Mouse (Mus musculus) gastrocnemius, postnatal 14 days (tissue): ENCODE results near the gene Armc6. TPM values are rescaled to one million over a fixed set of nuclear protein-coding genes. Genes with fewer than 3 reads are reported as not detected.

ENCODE experiments used
- DNase-seq: peaks from one replicate; pipeline ENCODE4 v3.0.0; 2021; ENCODE audit warnings: mixed read lengths
- intact Hi-C: fragments of 180-260 bp; cut with DNase I; formaldehyde crosslinking; loops from one replicate; pipeline ENCODE4 v1.15.1; 2025; ENCODE audit warnings: low total_unique reads
- long read RNA-seq, 2 experiments: library from polyadenylated mRNA; stranded (forward); transcript quantifications; one replicate each; pipeline ENCODE4 v2.0.0; 2021
- total RNA-seq, 2 experiments: library from RNA; stranded (reverse); gene quantifications; 2 replicates each; pipeline ENCODE4 v1.2.3; 2021

Gene Armc6
- total RNA-seq, result 1 to 10 TPM; 6.5 to 9.9 TPM
- long read RNA-seq, experiment 1, transcript Armc6-201 (8 exons, 2,263 nt), result major isoform, 7 of 16 reads
- long read RNA-seq, experiment 1, partial matches to known transcripts, result 0 of 16 reads
- long read RNA-seq, experiment 1, other reads (novel, unspliced or antisense), result 9 of 16 reads
- long read RNA-seq, experiment 2, partial matches to known transcripts, result 2 of 9 reads
- long read RNA-seq, experiment 2, other reads (novel, unspliced or antisense), result 3 of 9 reads

GRCm38 (mm10) chr8:70234080-70234780, at the start of gene Armc6, which contains the start of gene Sugp2:
Gene Armc6, minus strand, starts transcription at chr8:70234466.
Gene Sugp2, plus strand, starts transcription at chr8:70234226.
- peak; percentile 93 for DNase-seq
- intact Hi-C loops, result no loop called here

GRCm38 (mm10) chr8:70283136-70284077, 49.1 kb upstream of the Armc6 start:
- DNase-seq, result peak; percentile 40
- intact Hi-C loops, result no loop called here

- intact Hi-C loops, result no loop called here
- peak; percentile 93 for DNase-seq
These were observed 48.4 kb upstream of the Armc6 start, which contains the start of gene Homer3 for GRCm38 (mm10) chr8:70282603-70283135. Gene Homer3, plus strand, starts transcription at chr8:70282827.

GRCm38 (mm10) chr8:70281001-70281400, 46.7 kb upstream of the Armc6 start:
- DNase-seq, result no peak
- intact Hi-C loops, result no loop called here

- no peak for DNase-seq
- intact Hi-C loops, result no loop called here
These were observed 45.0 kb upstream of the Armc6 start for GRCm38 (mm10) chr8:70279266-70279665.

- DNase-seq, result no peak
- intact Hi-C loops, result no loop called here
These were observed 43.9 kb upstream of the Armc6 start for GRCm38 (mm10) chr8:70278175-70278574.

- intact Hi-C loops, result no loop called here
- DNase-seq, result no peak
These were observed 42.2 kb upstream of the Armc6 start for GRCm38 (mm10) chr8:70276476-70276875.

- intact Hi-C loops, result no loop called here
- no peak for DNase-seq
These were observed 40.1 kb upstream of the Armc6 start for GRCm38 (mm10) chr8:70274350-70274749.

- DNase-seq, result no peak
These were observed 38.7 kb upstream of the Armc6 start for GRCm38 (mm10) chr8:70272949-70273348.

GRCm38 (mm10) chr8:70268799-70269565, 34.7 kb upstream of the Armc6 start:
- intact Hi-C loops, result no loop called here
- DNase-seq, result no peak

More at GRCm38 (mm10) chr8:70272949-70273348, 38.7 kb upstream of the Armc6 start:
- intact Hi-C loops, result no loop called here

GRCm38 (mm10) chr8:70268311-70268710, 34.0 kb upstream of the Armc6 start:
- no peak for DNase-seq
- intact Hi-C loops, result no loop called here

- intact Hi-C loops, result no loop called here
- no peak for DNase-seq
These were observed 33.4 kb upstream of the Armc6 start for GRCm38 (mm10) chr8:70267674-70268073.

- intact Hi-C loops, result no loop called here
- DNase-seq, result no peak
These were observed 24.8 kb upstream of the Armc6 start for GRCm38 (mm10) chr8:70259043-70259442.

GRCm38 (mm10) chr8:70258600-70258999, 24.3 kb upstream of the Armc6 start:
- intact Hi-C loops, result no loop called here

GRCm38 (mm10) chr8:70257456-70257855, 23.2 kb upstream of the Armc6 start:
- DNase-seq, result no peak
- intact Hi-C loops, result no loop called here

More at GRCm38 (mm10) chr8:70258600-70258999, 24.3 kb upstream of the Armc6 start:
- DNase-seq, result no peak

GRCm38 (mm10) chr8:70254628-70255027, 20.4 kb upstream of the Armc6 start:
- DNase-seq, result no peak
- intact Hi-C loops, result no loop called here

GRCm38 (mm10) chr8:70247841-70248240, 13.6 kb upstream of the Armc6 start:
- intact Hi-C loops, result no loop called here
- DNase-seq, result no peak

- DNase-seq, result peak; percentile 27
- intact Hi-C loops, result no loop called here
These were observed 12.4 kb upstream of the Armc6 start for GRCm38 (mm10) chr8:70246622-70247021.

- intact Hi-C loops, result no loop called here
These were observed 6.4 kb upstream of the Armc6 start for GRCm38 (mm10) chr8:70240642-70241041.

More at GRCm38 (mm10) chr8:70240642-70241041, 6.4 kb upstream of the Armc6 start:
- no peak for DNase-seq
